Mouse (Mus musculus): ENCODE measurements around the gene Oxt. TPM values are rescaled to one million over a fixed set of nuclear protein-coding genes. Genes with fewer than 3 reads are reported as not detected.
"Not testable (repeated sequence)": the region's sequence is repeated elsewhere in the genome, so short reads cannot be mapped to it uniquely, and the experiment has no call there.

Gene Oxt
- polyA plus RNA-seq, 1 experiment: 0.27 TPM

DNA sequence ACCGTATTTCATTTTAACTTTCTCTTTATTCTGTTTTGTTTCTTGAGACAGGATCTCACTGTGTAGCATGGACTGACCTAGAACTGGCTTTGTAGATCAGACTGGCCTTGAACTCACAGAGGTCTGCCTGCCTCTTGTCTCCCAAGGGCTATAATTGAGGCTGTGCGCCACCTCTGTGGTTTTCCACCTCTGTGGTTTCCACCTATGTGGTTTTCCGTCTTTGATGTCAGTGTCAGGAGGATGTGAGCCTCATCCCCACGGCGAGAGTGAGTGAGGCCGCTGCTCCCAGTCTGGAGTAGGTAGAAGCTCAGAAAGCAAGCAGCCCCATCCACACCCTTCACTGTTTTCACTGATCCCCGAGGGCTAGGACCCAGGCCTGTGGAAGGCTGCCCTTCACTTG lies 21.1 kb upstream of the Oxt start:
- Histone ChIP-seq H3K36me3 (replicated peaks; ENCODE audit: low read length) (peaks cover 89% of the 10 kb centered on the region), H3K9me3 (no peaks in the 10 kb centered on the region), H3K4me1 (peaks cover 13% of the 10 kb centered on the region), H3K4me3 (replicated peaks) (no peak overlapping the region), H3K27me3 (replicated peaks) (no peaks in the 10 kb centered on the region)
- TF ChIP-seq GATA1 (IDR thresholded peaks at IDR 0.05; ENCODE audit: borderline replicate concordance, low read length) (no peak), FLI1 (IDR thresholded peaks at IDR 0.05; ENCODE audit: low read length) (no peak)

DNA sequence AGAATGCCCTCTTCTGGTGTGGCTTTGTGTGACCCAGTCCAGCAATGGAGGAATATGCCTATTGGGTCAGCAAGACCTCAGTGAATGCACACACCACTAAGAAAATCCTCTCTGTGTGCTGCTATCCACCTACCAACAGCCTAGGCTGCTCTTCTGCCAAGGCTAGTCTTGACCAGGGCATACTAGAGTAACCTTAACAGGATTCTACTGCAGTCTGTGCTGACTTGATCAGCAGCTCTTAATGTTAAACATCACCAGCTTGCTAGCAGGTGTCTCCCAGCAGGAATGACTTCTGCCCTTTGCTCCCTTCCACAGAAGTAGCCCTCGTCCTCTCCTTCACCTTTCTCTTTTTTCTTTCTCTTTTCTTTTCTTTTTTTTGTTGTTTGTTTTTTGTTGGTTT lies 19.7 kb upstream of the Oxt start:
- no peaks in the 10 kb centered on the region for H3K9me3 ChIP-seq
- H3K27me3 ChIP-seq (replicated peaks): no peaks in the 10 kb centered on the region
- no peak overlapping the region for H3K4me3 ChIP-seq (replicated peaks)
- H3K4me1 ChIP-seq: peaks cover 13% of the 10 kb centered on the region
- H3K36me3 ChIP-seq (replicated peaks; ENCODE audit: low read length): peaks cover 81% of the 10 kb centered on the region
- TF ChIP-seq FLI1 (IDR thresholded peaks at IDR 0.05; ENCODE audit: low read length) (no peak), GATA1 (IDR thresholded peaks at IDR 0.05; ENCODE audit: borderline replicate concordance, low read length) (no peak)

DNA sequence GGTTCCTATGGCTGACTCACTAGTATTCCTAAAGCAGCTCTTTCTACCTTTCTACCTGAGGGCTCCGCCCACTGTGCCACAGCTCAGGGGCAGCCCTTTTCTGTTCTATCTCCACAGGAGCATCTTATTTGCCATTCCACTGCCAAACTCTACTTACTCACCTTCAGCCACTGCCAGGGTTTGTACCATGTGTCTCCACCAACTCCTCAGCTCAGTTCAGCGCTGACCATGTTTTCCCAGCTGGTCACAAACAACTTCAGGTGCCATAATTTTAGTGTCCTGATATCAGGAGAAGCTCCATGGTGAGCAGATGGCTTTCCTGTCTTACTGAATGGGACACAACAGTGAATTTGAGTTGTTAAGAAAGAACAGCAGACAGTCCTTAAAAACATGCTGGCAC lies 18.5 kb upstream of the Oxt start:
- no peak for TF ChIP-seq GATA1 (IDR thresholded peaks at IDR 0.05; ENCODE audit: borderline replicate concordance, low read length)
- no peaks in the 10 kb centered on the region for H3K9me3 ChIP-seq
- peaks cover 19% of the 10 kb centered on the region for H3K4me1 ChIP-seq
- no peak overlapping the region for H3K4me3 ChIP-seq (replicated peaks)
- peaks cover 70% of the 10 kb centered on the region for H3K36me3 ChIP-seq (replicated peaks; ENCODE audit: low read length)
- H3K27me3 ChIP-seq (replicated peaks): no peaks in the 10 kb centered on the region

DNA sequence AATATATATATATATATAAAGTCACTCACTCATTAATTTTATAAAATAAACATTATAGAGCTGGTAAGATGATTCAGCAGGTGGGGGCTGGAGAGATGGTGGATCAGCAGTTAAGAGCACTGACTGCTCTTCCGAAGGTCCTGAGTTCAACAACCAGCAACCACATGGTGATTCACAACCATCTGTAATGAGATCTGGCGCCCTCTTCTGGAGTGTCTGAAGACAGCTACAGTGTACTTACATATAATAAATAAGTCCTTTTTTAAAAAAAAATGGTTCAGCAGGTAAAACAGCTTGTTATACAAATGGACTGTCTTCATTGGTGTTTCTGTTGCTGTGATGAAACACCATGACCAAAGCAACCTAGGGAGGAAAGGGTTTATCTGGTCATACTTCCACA lies 18.0 kb upstream of the Oxt start:
- Histone ChIP-seq H3K4me1 (peaks cover 24% of the 10 kb centered on the region), H3K36me3 (replicated peaks; ENCODE audit: low read length) (peaks cover 64% of the 10 kb centered on the region), H3K4me3 (replicated peaks) (no peak overlapping the region), H3K27me3 (replicated peaks) (no peaks in the 10 kb centered on the region), H3K9me3 (no peaks in the 10 kb centered on the region)
- TF ChIP-seq FLI1 (IDR thresholded peaks at IDR 0.05; ENCODE audit: low read length) (no peak), GATA1 (IDR thresholded peaks at IDR 0.05; ENCODE audit: borderline replicate concordance, low read length) (no peak)

- H3K27me3 ChIP-seq (replicated peaks): no peaks in the 10 kb centered on the region
- no peak for TF ChIP-seq GATA1 (IDR thresholded peaks at IDR 0.05; ENCODE audit: borderline replicate concordance, low read length)
- 0 out of 2 replicates have a peak, but pooled peaks have one; percentile 33 for TF ChIP-seq FLI1 (IDR thresholded peaks at IDR 0.05; ENCODE audit: low read length)
- H3K4me3 ChIP-seq (replicated peaks): peak within 1 kb of the TSS; percentile 99
- no peaks in the 10 kb centered on the region for H3K9me3 ChIP-seq
- H3K4me1 ChIP-seq: peaks cover 44% of the 10 kb centered on the region
- H3K36me3 ChIP-seq (replicated peaks; ENCODE audit: low read length): peaks cover 44% of the 10 kb centered on the region
These were observed 12.5 kb upstream of the Oxt start, which contains the start of gene Mrps26 for GRCm38 (mm10) chr2:130563212-130564055. Gene Mrps26, plus strand, starts transcription at chr2:130563742.

DNA sequence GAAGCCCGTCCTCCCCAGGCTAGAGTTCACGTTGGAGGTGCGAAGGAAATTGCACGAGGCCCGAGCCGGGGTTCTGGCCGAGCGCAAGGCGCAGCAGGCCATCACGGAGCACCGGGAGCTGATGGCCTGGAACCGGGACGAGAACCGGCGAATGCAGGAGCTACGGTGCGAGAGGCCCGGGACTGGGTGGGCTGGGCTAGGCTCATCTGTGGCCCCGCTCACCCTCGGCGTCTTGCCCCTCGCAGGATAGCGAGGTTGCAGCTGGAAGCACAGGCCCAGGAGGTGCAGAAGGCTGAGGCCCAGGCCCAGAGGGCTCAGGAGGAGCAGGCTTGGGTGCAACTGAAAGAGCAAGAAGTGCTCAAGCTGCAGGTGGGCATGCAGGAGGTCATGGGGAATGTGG lies 11.9 kb upstream of the Oxt start:
- Histone ChIP-seq H3K4me1 (peaks cover 43% of the 10 kb centered on the region), H3K9me3 (no peaks in the 10 kb centered on the region), H3K36me3 (replicated peaks; ENCODE audit: low read length) (peaks cover 41% of the 10 kb centered on the region), H3K4me3 (replicated peaks) (peak overlapping the region; percentile 99), H3K27me3 (replicated peaks) (no peaks in the 10 kb centered on the region)
- TF ChIP-seq FLI1 (IDR thresholded peaks at IDR 0.05; ENCODE audit: low read length) (no peak), GATA1 (IDR thresholded peaks at IDR 0.05; ENCODE audit: borderline replicate concordance, low read length) (no peak)

DNA sequence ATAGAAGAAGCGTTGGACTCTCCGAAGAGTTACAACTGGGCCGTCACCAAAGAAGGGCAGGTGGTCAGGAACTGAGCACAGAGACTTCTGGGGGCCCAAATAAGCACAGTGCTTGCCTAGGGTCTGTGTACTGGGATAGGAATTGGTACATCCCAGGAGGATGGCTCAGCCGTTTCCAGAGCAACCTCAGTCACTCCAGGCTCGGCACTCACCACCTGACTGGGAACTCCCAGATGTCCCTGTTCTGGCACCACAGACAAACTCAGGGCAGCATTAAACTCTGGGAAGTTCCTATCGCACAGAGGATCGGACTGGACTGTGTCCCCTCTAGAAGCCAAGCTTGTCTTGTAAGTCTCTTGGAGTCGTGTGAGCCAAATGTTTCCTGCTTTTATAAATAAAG lies 11.0 kb upstream of the Oxt start:
- H3K4me1 ChIP-seq: peaks cover 43% of the 10 kb centered on the region
- TF ChIP-seq FLI1 (IDR thresholded peaks at IDR 0.05; ENCODE audit: low read length): no peak
- TF ChIP-seq GATA1 (IDR thresholded peaks at IDR 0.05; ENCODE audit: borderline replicate concordance, low read length): no peak
- H3K9me3 ChIP-seq: no peaks in the 10 kb centered on the region
- peaks cover 35% of the 10 kb centered on the region for H3K36me3 ChIP-seq (replicated peaks; ENCODE audit: low read length)
- H3K27me3 ChIP-seq (replicated peaks): no peaks in the 10 kb centered on the region
- no peak overlapping the region for H3K4me3 ChIP-seq (replicated peaks)

DNA sequence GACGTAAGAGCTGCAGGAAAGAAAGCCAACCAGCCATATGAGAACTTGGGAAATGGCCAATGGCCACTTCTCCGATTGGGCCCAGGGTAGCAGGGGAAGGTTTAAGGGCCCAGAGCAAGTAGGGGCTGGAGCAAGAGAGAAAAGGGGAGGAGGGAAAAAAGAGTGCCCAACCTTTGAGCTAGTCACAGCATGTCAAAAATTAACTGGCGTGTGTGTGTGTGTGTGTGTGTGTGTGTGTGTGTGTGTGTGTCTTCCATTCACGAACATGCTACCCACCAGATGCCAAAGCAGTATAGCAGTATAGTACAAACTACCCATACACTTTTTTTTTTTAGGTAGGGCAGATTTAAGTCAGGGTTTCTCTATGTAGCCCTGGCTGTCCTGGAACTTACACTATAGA lies 7.1 kb upstream of the Oxt start:
- H3K27me3 ChIP-seq (replicated peaks): peaks cover 24% of the 10 kb centered on the region
- TF ChIP-seq FLI1 (IDR thresholded peaks at IDR 0.05; ENCODE audit: low read length) (no peak), GATA1 (IDR thresholded peaks at IDR 0.05; ENCODE audit: borderline replicate concordance, low read length) (no peak)

DNA sequence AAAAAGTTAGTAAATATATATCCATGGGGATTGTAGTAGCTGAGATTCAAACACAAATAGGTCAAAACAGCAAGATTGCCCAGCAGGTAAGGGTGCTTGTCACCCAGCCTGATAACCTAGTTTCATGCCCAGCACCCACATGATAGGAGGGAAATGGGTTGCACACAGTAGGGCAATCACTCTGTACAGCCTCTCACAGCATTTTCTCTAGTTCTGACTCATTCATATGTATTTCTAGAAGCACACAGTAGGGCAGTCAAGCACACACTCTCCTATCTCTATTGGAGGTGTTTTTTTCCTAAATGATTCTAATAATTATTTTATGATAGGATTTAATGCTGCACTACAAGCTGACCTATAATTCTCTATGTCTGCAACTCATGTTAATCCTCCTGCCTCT lies 6.0 kb upstream of the Oxt start:
- Histone ChIP-seq H3K4me3 (replicated peaks) (no peak overlapping the region), H3K27me3 (replicated peaks) (peaks cover 28% of the 10 kb centered on the region), H3K4me1 (peaks cover 17% of the 10 kb centered on the region), H3K36me3 (replicated peaks; ENCODE audit: low read length) (peaks cover 29% of the 10 kb centered on the region), H3K9me3 (no peaks in the 10 kb centered on the region)
- TF ChIP-seq FLI1 (IDR thresholded peaks at IDR 0.05; ENCODE audit: low read length) (no peak), GATA1 (IDR thresholded peaks at IDR 0.05; ENCODE audit: borderline replicate concordance, low read length) (no peak)

More for the DNA sequence above, 7.1 kb upstream of the Oxt start:
- Histone ChIP-seq H3K4me1 (peaks cover 27% of the 10 kb centered on the region), H3K4me3 (replicated peaks) (no peak overlapping the region), H3K36me3 (replicated peaks; ENCODE audit: low read length) (peaks cover 30% of the 10 kb centered on the region), H3K9me3 (no peaks in the 10 kb centered on the region)

DNA sequence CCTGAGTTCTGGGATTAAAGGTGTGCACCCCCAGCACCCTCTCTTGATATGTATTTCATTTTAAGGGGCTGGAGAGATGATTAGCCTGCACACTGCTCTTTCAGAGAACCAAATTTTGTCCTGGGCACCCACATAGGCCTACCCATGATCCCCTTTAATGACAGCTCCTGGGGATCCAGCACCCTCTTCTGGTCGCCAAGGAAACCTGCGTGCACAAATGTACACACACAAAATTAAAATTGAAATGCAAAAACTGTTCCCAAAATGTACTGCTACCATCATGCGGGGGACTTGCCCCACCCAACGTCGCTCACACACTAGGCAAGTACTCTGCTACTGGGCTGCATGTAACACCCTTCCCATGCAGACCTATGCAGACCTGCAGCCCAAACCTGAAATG lies 1.0 kb upstream of the Oxt start:
- H3K9me3 ChIP-seq: no peaks in the 10 kb centered on the region
- H3K27me3 ChIP-seq (replicated peaks): peaks cover 73% of the 10 kb centered on the region
- H3K4me3 ChIP-seq (replicated peaks): no peak overlapping the region
- no peaks in the 10 kb centered on the region for H3K36me3 ChIP-seq (replicated peaks; ENCODE audit: low read length)
- TF ChIP-seq FLI1 (IDR thresholded peaks at IDR 0.05; ENCODE audit: low read length) (no peak), GATA1 (IDR thresholded peaks at IDR 0.05; ENCODE audit: borderline replicate concordance, low read length) (no peak)
- H3K4me1 ChIP-seq: peaks cover 41% of the 10 kb centered on the region

GRCm38 (mm10) chr2:130576564-130576963 lies 591 bp downstream of the Oxt start:
- H3K27me3 ChIP-seq (replicated peaks): peaks cover 86% of the 10 kb centered on the region
- peaks cover 56% of the 10 kb centered on the region for H3K4me1 ChIP-seq
- H3K4me3 ChIP-seq (replicated peaks): peak overlapping the region; percentile 78
- not testable (repeated sequence) for H3K9me3 ChIP-seq; H3K36me3 ChIP-seq (replicated peaks; ENCODE audit: low read length)
